Mouse (Mus musculus) heart, embryonic 15.5 days (tissue): ENCODE results near the gene Rplp2. TPM values are rescaled to one million over a fixed set of nuclear protein-coding genes. Genes with fewer than 3 reads are reported as not detected.

ENCODE experiments used
- ATAC-seq: fragments of 200-750 bp; cut with Nextera tagmentation; replicated peaks from 2 replicates; pipeline ENCODE4 v1.8.0; 2017; ENCODE audit warnings: low read depth, moderate TSS enrichment; ENCODE audit not compliant: insufficient number of reproducible peaks, insufficient read depth, low FRiP score
- H3K27ac ChIP-seq: fragments of 300-500 bp; sonication (generic); 2 replicates; pipeline ENCODE4 v1.5.1; 2015; ENCODE audit warnings: mild to moderate bottlenecking, inconsistent platforms
- H3K27me3 ChIP-seq: fragments of 300-500 bp; sonication (generic); 2 replicates; pipeline ENCODE4 v1.6.1; 2015; ENCODE audit warnings: inconsistent platforms
- H3K36me3 ChIP-seq: fragments of 300-500 bp; sonication (generic); 2 replicates; pipeline ENCODE4 v1.6.1; 2015; ENCODE audit warnings: mild to moderate bottlenecking, inconsistent platforms
- H3K4me1 ChIP-seq: fragments of 300-500 bp; sonication (generic); replicated peaks from 2 replicates; pipeline ENCODE4 v1.6.1; 2015; ENCODE audit warnings: inconsistent platforms
- H3K4me2 ChIP-seq: fragments of 300-500 bp; sonication (generic); 2 replicates; pipeline ENCODE4 v1.6.1; 2015; ENCODE audit warnings: inconsistent platforms, mild to moderate bottlenecking, moderate library complexity
- H3K4me3 ChIP-seq: fragments of 300-500 bp; sonication (generic); 2 replicates; pipeline ENCODE4 v1.5.1; 2015; ENCODE audit warnings: mild to moderate bottlenecking, inconsistent platforms
- H3K9ac ChIP-seq: fragments of 300-500 bp; sonication (generic); 2 replicates; pipeline ENCODE4 v1.6.1; 2015; ENCODE audit warnings: mild to moderate bottlenecking, inconsistent platforms
- H3K9me3 ChIP-seq: fragments of 300-500 bp; sonication (generic); replicated peaks from 2 replicates; pipeline ENCODE4 v1.6.1; 2016; ENCODE audit warnings: inconsistent platforms
- WGBS: fragments of 180-500 bp; shearing (Covaris S2); methylation state at CpG from one replicate; pipeline ENCODE4 v1.1.7; 2015; ENCODE audit warnings: mixed read lengths; 5-methylcytosine and 5-hydroxymethylcytosine counted together
- polyA plus RNA-seq: library from polyadenylated mRNA; unstranded; fragments of >200 nt; fragmentation: Nextera tagmentation; extraction: Ambion mirVana; gene quantifications from 2 replicates; pipeline ENCODE4 v1.2.1, GENCODE M21; 2015

Gene Rplp2
- polyA plus RNA-seq, 1 experiment from 2014 or later, result 884 TPM

DNA sequence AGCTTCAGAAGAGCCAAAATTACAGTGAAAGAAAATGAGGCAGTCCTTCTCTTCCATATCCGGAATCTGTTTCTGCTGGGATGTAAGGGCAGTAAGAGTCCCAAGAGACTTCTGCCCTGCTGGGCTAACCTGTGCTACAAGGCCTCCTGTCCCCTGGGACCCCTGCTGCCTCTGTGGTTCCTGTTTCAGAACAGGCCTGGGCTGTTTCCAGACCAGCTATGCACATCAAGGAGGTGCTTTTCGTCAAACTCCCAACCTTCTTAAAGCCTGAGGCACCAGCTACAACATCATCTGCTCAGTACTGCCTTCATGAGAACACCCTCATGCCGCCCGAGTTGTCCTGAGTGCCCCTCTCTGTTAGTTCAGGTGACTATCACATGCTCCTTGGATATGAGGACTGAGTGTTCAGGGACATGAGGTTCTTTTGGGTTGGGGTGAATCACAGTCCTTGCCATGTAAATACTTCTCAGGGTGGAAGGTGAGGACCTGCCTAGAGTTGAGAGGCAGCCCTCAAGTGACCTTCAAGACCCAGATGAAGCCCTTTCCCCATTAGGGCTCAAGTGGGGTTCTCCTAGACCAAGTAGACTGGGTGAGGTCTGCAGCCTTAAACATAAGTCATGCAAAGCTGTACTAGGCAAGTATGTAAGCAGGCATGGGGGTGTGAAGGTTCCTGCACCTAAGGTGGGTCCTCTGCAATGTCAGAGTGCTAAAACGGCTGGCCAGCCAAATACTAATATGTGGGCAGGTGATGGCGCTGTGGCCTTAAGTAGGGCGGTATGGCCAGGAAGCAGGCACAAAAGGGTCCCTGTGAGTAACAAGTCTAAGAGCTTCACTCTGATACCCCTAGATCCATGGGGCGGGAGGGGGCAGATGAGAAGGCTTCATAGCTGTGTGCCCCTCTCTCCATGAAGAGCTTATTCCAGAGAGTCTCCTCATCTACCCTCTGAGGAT lies 29.2 kb upstream of the Rplp2 start:
- Histone ChIP-seq H3K4me1 (peaks cover 8% of the 10 kb centered on the region), H3K9me3 (no peaks in the 10 kb centered on the region), H3K4me3 (no peak overlapping the region), H3K27me3 (no peaks in the 10 kb centered on the region), H3K9ac (no peak overlapping the region), H3K27ac (no peak overlapping the region), H3K4me2 (no peak overlapping the region), H3K36me3 (no peaks in the 10 kb centered on the region)
- ATAC-seq, result no peak
- WGBS, result 64% methylated on average over 8 of the region's 8 CpGs

GRCm38 (mm10) chr7:141418970-141419369 lies 28.2 kb upstream of the Rplp2 start:
- ATAC-seq, result no peak
- Histone ChIP-seq H3K4me2 (no peak overlapping the region), H3K27me3 (no peaks in the 10 kb centered on the region), H3K27ac (no peak overlapping the region), H3K4me1 (peaks cover 4% of the 10 kb centered on the region), H3K4me3 (no peak overlapping the region), H3K9ac (no peak overlapping the region), H3K36me3 (no peaks in the 10 kb centered on the region), H3K9me3 (no peaks in the 10 kb centered on the region)
- WGBS, result 59% methylated on average over 7 of the region's 7 CpGs

- no peak for ATAC-seq
- no peak overlapping the region for H3K9ac ChIP-seq
- H3K4me2 ChIP-seq, result no peak overlapping the region
- 72% methylated on average over 9 of the region's 9 CpGs for WGBS
- H3K4me3 ChIP-seq, result no peak overlapping the region
- no peaks in the 10 kb centered on the region for H3K36me3 ChIP-seq
- H3K9me3 ChIP-seq, result no peaks in the 10 kb centered on the region
- no peaks in the 10 kb centered on the region for H3K27me3 ChIP-seq
- H3K4me1 ChIP-seq, result no peaks in the 10 kb centered on the region
- no peak overlapping the region for H3K27ac ChIP-seq
Observed at GRCm38 (mm10) chr7:141420030-141420702, 27.0 kb upstream of the Rplp2 start.

DNA sequence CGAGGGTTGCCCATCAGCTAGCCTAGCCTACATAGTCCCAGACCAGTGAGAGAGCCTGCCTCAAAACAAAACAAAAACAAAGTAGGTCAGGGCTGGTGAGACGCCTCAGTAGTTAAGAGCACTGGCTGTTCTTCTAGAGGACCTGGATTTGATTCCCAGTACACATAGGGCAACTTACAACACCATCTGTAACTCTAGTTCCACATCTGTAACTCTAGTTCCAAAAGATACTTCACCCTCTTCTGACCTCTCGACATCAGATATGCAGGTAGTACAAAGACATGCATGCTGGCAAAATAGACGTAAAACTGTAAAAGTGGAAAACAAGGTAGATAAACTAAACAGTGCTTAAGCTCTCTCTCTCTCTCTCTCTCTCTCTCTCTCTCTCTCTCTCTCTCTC lies 23.4 kb upstream of the Rplp2 start:
- no peak overlapping the region for H3K27ac ChIP-seq
- H3K4me3 ChIP-seq, result no peak overlapping the region
- 48% methylated on average over 4 of the region's 4 CpGs for WGBS
- no peak overlapping the region for H3K4me2 ChIP-seq
- peaks cover 7% of the 10 kb centered on the region; the same call in 1 of the 2 replicates for H3K4me1 ChIP-seq
- no peak for ATAC-seq
- no peaks in the 10 kb centered on the region for H3K36me3 ChIP-seq
- H3K9me3 ChIP-seq, result no peaks in the 10 kb centered on the region
- no peak overlapping the region for H3K9ac ChIP-seq
- no peaks in the 10 kb centered on the region for H3K27me3 ChIP-seq

- WGBS, result 75% methylated on average over 12 of the region's 12 CpGs
- H3K36me3 ChIP-seq, result no peaks in the 10 kb centered on the region; the same call in none of the 2 replicates
- H3K4me3 ChIP-seq, result no peak overlapping the region
- peaks cover 24% of the 10 kb centered on the region for H3K4me1 ChIP-seq
- no peak overlapping the region for H3K9ac ChIP-seq
- no peaks in the 10 kb centered on the region for H3K27me3 ChIP-seq
- H3K27ac ChIP-seq, result no peak overlapping the region
- no peaks in the 10 kb centered on the region for H3K9me3 ChIP-seq
- no peak overlapping the region for H3K4me2 ChIP-seq
- no peak for ATAC-seq
Observed at GRCm38 (mm10) chr7:141426948-141427730, 20.0 kb upstream of the Rplp2 start.

DNA sequence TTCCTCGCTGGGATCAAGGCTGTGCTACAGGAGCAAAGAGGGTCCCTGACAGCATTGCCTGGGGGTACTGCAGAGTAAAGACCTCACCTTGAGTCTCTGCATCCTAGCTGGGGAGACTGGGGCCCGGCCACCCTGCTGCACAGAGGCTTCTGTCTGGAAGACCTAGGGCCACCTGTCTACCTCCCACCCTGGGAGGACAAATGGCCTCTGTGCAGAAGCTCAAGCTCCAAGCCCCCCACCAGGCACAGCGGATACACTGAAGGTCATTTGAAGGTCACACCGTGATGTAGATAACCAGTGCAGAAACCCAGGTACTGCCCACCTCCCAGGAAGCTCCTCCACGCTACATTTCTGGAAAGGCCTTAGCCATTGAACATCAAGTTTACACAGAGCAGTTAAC lies 18.5 kb upstream of the Rplp2 start:
- Histone ChIP-seq H3K4me1 (peaks cover 30% of the 10 kb centered on the region), H3K27ac (no peak overlapping the region), H3K4me2 (peak overlapping the region; percentile 54), H3K9me3 (no peaks in the 10 kb centered on the region), H3K9ac (no peak overlapping the region), H3K36me3 (peaks cover 8% of the 10 kb centered on the region), H3K27me3 (no peaks in the 10 kb centered on the region), H3K4me3 (peak overlapping the region; percentile 29)
- ATAC-seq, result no peak
- WGBS, result 53% methylated on average over 5 of the region's 5 CpGs

GRCm38 (mm10) chr7:141429310-141429709 lies 17.9 kb upstream of the Rplp2 start, which contains the start of gene Cend1:
Gene Cend1 (minus strand): TSS chr7:141429491.
- Histone ChIP-seq H3K4me2 (peak within 1 kb of the TSS; percentile 54), H3K9me3 (no peaks in the 10 kb centered on the region), H3K9ac (0 out of 2 replicates have a peak within 1 kb of the TSS, but pooled peaks have one; percentile 27), H3K4me3 (peak within 1 kb of the TSS; percentile 29), H3K27ac (peak within 1 kb of the TSS; percentile 55), H3K36me3 (peaks cover 8% of the 10 kb centered on the region), H3K27me3 (no peaks in the 10 kb centered on the region), H3K4me1 (peaks cover 36% of the 10 kb centered on the region)
- no peak; the same call in 1 of the 2 replicates for ATAC-seq
- 3% methylated on average over 19 of the region's 19 CpGs for WGBS

DNA sequence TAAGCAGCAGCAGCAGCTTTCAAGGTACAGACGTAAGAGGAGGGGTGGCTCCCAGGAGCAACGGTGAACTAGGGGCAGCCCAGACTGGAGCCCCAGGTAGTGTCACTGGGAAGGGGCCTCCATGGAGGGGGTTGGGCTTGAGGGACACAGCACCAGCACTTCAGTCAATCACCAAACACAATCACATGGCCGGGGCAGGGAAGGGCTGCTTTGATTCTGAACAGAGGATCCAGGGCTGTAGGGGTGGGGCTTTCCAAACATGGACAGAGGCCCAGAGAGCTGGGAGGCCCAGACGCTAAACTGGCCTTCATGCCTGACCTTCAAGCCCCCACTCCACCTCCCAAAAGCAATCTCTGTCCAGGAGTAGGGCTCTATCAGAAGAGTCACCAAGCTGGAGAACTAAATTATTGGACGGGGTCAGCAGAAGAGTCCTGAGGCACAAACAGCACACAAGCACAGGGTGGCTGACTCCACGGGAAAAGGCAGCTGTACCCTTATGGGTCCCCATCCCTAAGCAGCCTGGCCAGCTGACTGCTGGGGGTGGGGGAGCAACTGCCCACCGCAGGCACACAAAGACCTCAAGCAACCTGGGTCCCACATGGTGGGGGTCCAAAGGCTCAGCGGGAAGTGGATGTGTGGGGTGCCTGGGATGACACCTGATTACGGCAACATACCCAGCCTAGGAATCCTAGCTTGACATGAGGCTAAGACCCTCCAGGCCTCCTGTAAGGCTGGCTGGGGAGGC lies 17.2 kb upstream of the Rplp2 start:
- 0 out of 2 replicates have a peak overlapping the region, but pooled peaks have one; percentile 27 for H3K9ac ChIP-seq
- H3K4me1 ChIP-seq, result peaks cover 43% of the 10 kb centered on the region

GRCm38 (mm10) chr7:141430585-141431240 lies 16.5 kb upstream of the Rplp2 start:
- no peaks in the 10 kb centered on the region for H3K9me3 ChIP-seq
- no peak overlapping the region for H3K4me3 ChIP-seq
- ATAC-seq, result no peak
- no peak overlapping the region for H3K4me2 ChIP-seq
- peaks cover 48% of the 10 kb centered on the region for H3K4me1 ChIP-seq
- H3K27me3 ChIP-seq, result no peaks in the 10 kb centered on the region
- no peak overlapping the region for H3K9ac ChIP-seq
- WGBS, result 92% methylated on average over 9 of the region's 9 CpGs
- H3K27ac ChIP-seq, result no peak overlapping the region
- H3K36me3 ChIP-seq, result peaks cover 8% of the 10 kb centered on the region

More for the DNA sequence above, 17.2 kb upstream of the Rplp2 start:
- WGBS, result 45% methylated on average over 9 of the region's 9 CpGs
- 0 out of 2 replicates have a peak, but pooled peaks have one; percentile 21 for ATAC-seq
- H3K36me3 ChIP-seq, result peaks cover 8% of the 10 kb centered on the region
- peak overlapping the region; percentile 29; the same call in 1 of the 2 replicates for H3K4me3 ChIP-seq
- H3K27me3 ChIP-seq, result no peaks in the 10 kb centered on the region
- no peaks in the 10 kb centered on the region for H3K9me3 ChIP-seq
- H3K27ac ChIP-seq, result peak overlapping the region; percentile 55
- peak overlapping the region; percentile 54; the same call in 1 of the 2 replicates for H3K4me2 ChIP-seq
